Mouse (Mus musculus) embryonic facial prominence, embryonic 15.5 days (tissue): ENCODE measurements around the gene Necab3. TPM values are rescaled to one million over a fixed set of nuclear protein-coding genes. Genes with fewer than 3 reads are reported as not detected.

ENCODE experiments used
- ATAC-seq: fragments of 200-750 bp; cut with Nextera tagmentation; 2 replicates; pipeline ENCODE4 v1.8.0; 2017; ENCODE audit warnings: low read depth, moderate TSS enrichment; ENCODE audit not compliant: insufficient number of reproducible peaks, low FRiP score, low TSS enrichment
- H3K27ac ChIP-seq: fragments of 300-500 bp; sonication (generic); replicated peaks from 2 replicates; pipeline ENCODE4 v1.5.1; 2015; ENCODE audit warnings: mild to moderate bottlenecking, inconsistent platforms
- H3K27me3 ChIP-seq: fragments of 300-500 bp; sonication (generic); 2 replicates; pipeline ENCODE4 v1.6.1; 2015; ENCODE audit warnings: inconsistent platforms
- H3K36me3 ChIP-seq: fragments of 300-500 bp; sonication (generic); 2 replicates; pipeline ENCODE4 v1.6.1; 2015; ENCODE audit warnings: mild to moderate bottlenecking, inconsistent platforms
- H3K4me1 ChIP-seq: fragments of 300-500 bp; sonication (generic); 2 replicates; pipeline ENCODE4 v1.6.1; 2015; ENCODE audit warnings: inconsistent platforms
- H3K4me2 ChIP-seq: fragments of 300-500 bp; sonication (generic); replicated peaks from 2 replicates; pipeline ENCODE4 v1.6.1; 2015; ENCODE audit warnings: mild to moderate bottlenecking, inconsistent platforms
- H3K4me3 ChIP-seq: fragments of 300-500 bp; sonication (generic); replicated peaks from 2 replicates; pipeline ENCODE4 v1.5.1; 2015; ENCODE audit warnings: mild to moderate bottlenecking, inconsistent platforms
- H3K9ac ChIP-seq: fragments of 300-500 bp; sonication (generic); 2 replicates; pipeline ENCODE4 v1.6.1; 2015; ENCODE audit warnings: inconsistent platforms
- H3K9me3 ChIP-seq: fragments of 300-500 bp; sonication (generic); replicated peaks from 2 replicates; pipeline ENCODE4 v1.6.1; 2016; ENCODE audit warnings: inconsistent platforms
- WGBS: fragments of 180-500 bp; shearing (Covaris S2); methylation state at CpG from one replicate; pipeline ENCODE4 v1.1.7; 2015; 5-methylcytosine and 5-hydroxymethylcytosine counted together
- polyA plus RNA-seq: library from polyadenylated mRNA; unstranded; fragments of >200 nt; fragmentation: Nextera tagmentation; extraction: Ambion mirVana; gene quantifications from 2 replicates; pipeline ENCODE4 v1.2.1, GENCODE M21; 2015

The Necab3 gene
- polyA plus RNA-seq, 1 experiment from 2014 or later = 4.3 TPM

GRCm38 (mm10) chr2:154552424-154552907 lies 6.2 kb downstream of the Necab3 start:
- H3K4me3 ChIP-seq = peak overlapping the region; percentile 22
- ATAC-seq = peak; percentile 59

GRCm38 (mm10) chr2:154551927-154552326 lies 6.8 kb downstream of the Necab3 start:
- WGBS = 34% methylated on average over 21 of the region's 21 CpGs
- H3K4me3 ChIP-seq = peak overlapping the region; percentile 22; the same call in 1 of the 2 replicates
- no peaks in the 10 kb centered on the region for H3K36me3 ChIP-seq
- H3K4me1 ChIP-seq = peaks cover 44% of the 10 kb centered on the region
- H3K9ac ChIP-seq = no peak overlapping the region
- peaks cover 7% of the 10 kb centered on the region for H3K27me3 ChIP-seq
- no peaks in the 10 kb centered on the region for H3K9me3 ChIP-seq
- peak overlapping the region; percentile 45 for H3K4me2 ChIP-seq
- H3K27ac ChIP-seq = no peak overlapping the region
- no peak for ATAC-seq

More at GRCm38 (mm10) chr2:154552424-154552907, 6.2 kb downstream of the Necab3 start:
- 28% methylated on average over 27 of the region's 27 CpGs for WGBS
- Histone ChIP-seq H3K36me3 (no peaks in the 10 kb centered on the region), H3K4me1 (peaks cover 49% of the 10 kb centered on the region), H3K27me3 (peaks cover 7% of the 10 kb centered on the region), H3K9me3 (no peaks in the 10 kb centered on the region), H3K27ac (peak overlapping the region; percentile 18; the same call in 1 of the 2 replicates), H3K9ac (no peak overlapping the region), H3K4me2 (peak overlapping the region; percentile 45)

- WGBS = 79% methylated on average over 4 of the region's 4 CpGs
- Histone ChIP-seq H3K9ac (no peak within 1 kb of the TSS), H3K4me1 (peaks cover 43% of the 10 kb centered on the region), H3K27me3 (peaks cover 7% of the 10 kb centered on the region), H3K4me2 (peak within 1 kb of the TSS; percentile 45), H3K4me3 (peak within 1 kb of the TSS; percentile 22), H3K36me3 (no peaks in the 10 kb centered on the region), H3K9me3 (no peaks in the 10 kb centered on the region), H3K27ac (peak within 1 kb of the TSS; percentile 18; the same call in 1 of the 2 replicates)
- no peak for ATAC-seq
These were observed 7.2 kb downstream of the Necab3 start, which contains the start of gene Actl10 for GRCm38 (mm10) chr2:154551476-154551875. Actl10 (plus strand) TSS chr2:154551776.

DNA sequence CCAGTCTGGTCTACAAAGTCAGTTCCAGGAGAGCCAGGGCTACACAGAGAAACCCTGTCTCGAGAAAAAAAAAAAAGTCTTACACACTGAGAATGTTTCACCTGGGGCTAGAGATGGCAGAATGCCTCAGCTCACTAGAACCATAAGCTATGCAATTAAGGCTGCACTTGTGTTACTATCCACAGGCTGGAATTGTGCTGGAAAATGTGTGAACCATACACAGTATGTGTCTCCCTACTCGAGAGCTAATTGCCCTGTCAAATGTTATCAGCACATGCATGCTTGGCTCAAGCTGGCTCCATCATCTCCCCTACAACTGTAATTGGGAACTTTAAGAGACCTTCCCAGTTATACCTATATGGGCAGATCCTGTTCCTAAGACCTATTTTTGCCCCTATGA lies 7.8 kb downstream of the Necab3 start:
- Histone ChIP-seq H3K27ac (no peak overlapping the region), H3K4me1 (peaks cover 43% of the 10 kb centered on the region), H3K9ac (no peak overlapping the region), H3K36me3 (no peaks in the 10 kb centered on the region), H3K9me3 (no peaks in the 10 kb centered on the region), H3K4me2 (no peak overlapping the region), H3K4me3 (no peak overlapping the region), H3K27me3 (peaks cover 7% of the 10 kb centered on the region)
- no peak for ATAC-seq
- WGBS = 69% methylated on average over 2 of the region's 2 CpGs

DNA sequence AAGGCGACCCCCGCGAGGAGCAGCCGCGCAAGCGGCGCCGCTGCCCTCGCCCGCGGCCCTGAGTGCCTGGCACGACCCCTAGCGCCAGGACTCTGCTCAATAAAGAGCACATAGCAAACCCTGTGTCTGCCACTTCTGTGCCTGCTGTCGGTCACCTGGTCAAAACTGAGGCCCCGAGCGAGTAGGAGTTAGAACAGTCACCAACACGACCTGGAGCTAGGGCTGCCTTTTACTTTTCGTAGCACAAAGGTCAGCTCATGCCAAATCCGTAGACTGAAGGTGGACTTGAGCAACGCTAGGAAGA lies 8.9 kb downstream of the Necab3 start:
- H3K27me3 ChIP-seq = peaks cover 7% of the 10 kb centered on the region
- ATAC-seq = no peak
- H3K36me3 ChIP-seq = no peaks in the 10 kb centered on the region
- peaks cover 36% of the 10 kb centered on the region for H3K4me1 ChIP-seq
- no peak overlapping the region for H3K9ac ChIP-seq
- WGBS = 18% methylated on average over 20 of the region's 20 CpGs
- H3K27ac ChIP-seq = no peak overlapping the region
- no peaks in the 10 kb centered on the region for H3K9me3 ChIP-seq
- peak overlapping the region; percentile 48 for H3K4me3 ChIP-seq
- H3K4me2 ChIP-seq = peak overlapping the region; percentile 87

- WGBS = 4% methylated on average over 48 of the region's 48 CpGs
- Histone ChIP-seq H3K4me1 (peaks cover 32% of the 10 kb centered on the region), H3K27me3 (peaks cover 7% of the 10 kb centered on the region), H3K36me3 (no peaks in the 10 kb centered on the region), H3K9me3 (no peaks in the 10 kb centered on the region), H3K4me3 (peak overlapping the region; percentile 48), H3K9ac (no peak overlapping the region; the same call in 1 of the 2 replicates), H3K27ac (no peak overlapping the region), H3K4me2 (peak overlapping the region; percentile 87)
- peak; percentile 58; the same call in 1 of the 2 replicates for ATAC-seq
These were observed 9.4 kb downstream of the Necab3 start for GRCm38 (mm10) chr2:154549127-154549885.

GRCm38 (mm10) chr2:154548688-154549087 lies 10.0 kb downstream of the Necab3 start:
- peaks cover 36% of the 10 kb centered on the region for H3K4me1 ChIP-seq
- H3K27ac ChIP-seq = no peak overlapping the region
- peaks cover 7% of the 10 kb centered on the region for H3K27me3 ChIP-seq
- H3K36me3 ChIP-seq = no peaks in the 10 kb centered on the region
- H3K9me3 ChIP-seq = no peaks in the 10 kb centered on the region
- no peak overlapping the region for H3K4me3 ChIP-seq
- no peak overlapping the region for H3K9ac ChIP-seq
- ATAC-seq = no peak
- WGBS = 58% methylated on average over 3 of the region's 3 CpGs
- H3K4me2 ChIP-seq = peak overlapping the region; percentile 87; the same call in 1 of the 2 replicates

DNA sequence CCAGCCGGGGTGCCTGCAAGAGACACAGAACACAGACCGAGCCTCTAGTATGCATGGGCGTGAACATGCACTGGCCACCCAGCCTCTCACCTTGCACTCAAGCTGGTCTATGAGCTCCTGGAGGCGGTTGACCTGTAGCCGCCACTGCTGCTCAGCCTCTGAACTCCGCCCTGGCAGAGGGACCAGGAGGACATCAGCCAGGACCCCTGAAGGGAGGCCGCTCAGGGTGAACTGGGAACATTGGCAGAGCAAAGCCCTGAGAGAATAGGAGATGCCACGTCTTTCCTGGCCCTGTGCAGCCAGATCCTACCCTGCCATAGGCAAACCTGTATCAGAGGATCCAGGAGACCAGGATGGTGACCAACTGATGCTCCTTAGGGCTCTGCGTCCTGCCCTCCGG lies 12.0 kb downstream of the Necab3 start, which contains the start of gene 1700003F12Rik:
Gene 1700003F12Rik, plus strand, starts transcription at position 375 of the 400 bp plus-strand sequence.
- Histone ChIP-seq H3K9me3 (no peaks in the 10 kb centered on the region), H3K27ac (no peak within 1 kb of the TSS), H3K36me3 (no peaks in the 10 kb centered on the region), H3K4me3 (no peak within 1 kb of the TSS), H3K4me2 (no peak within 1 kb of the TSS), H3K9ac (no peak within 1 kb of the TSS), H3K4me1 (peaks cover 27% of the 10 kb centered on the region), H3K27me3 (peaks cover 7% of the 10 kb centered on the region)
- ATAC-seq = no peak
- WGBS = 93% methylated on average over 10 of the region's 10 CpGs

GRCm38 (mm10) chr2:154543567-154544347 lies 14.9 kb downstream of the Necab3 start:
- Histone ChIP-seq H3K4me3 (no peak overlapping the region), H3K9me3 (no peaks in the 10 kb centered on the region), H3K9ac (no peak overlapping the region), H3K36me3 (no peaks in the 10 kb centered on the region), H3K27ac (no peak overlapping the region), H3K4me1 (peaks cover 9% of the 10 kb centered on the region; the same call in 1 of the 2 replicates), H3K27me3 (no peaks in the 10 kb centered on the region), H3K4me2 (no peak overlapping the region)
- WGBS = 82% methylated on average over 9 of the region's 9 CpGs
- ATAC-seq = no peak

GRCm38 (mm10) chr2:154541630-154542029 lies 17.1 kb downstream of the Necab3 start:
- 71% methylated on average over 2 of the region's 2 CpGs for WGBS
- no peak for ATAC-seq
- Histone ChIP-seq H3K36me3 (0 out of 2 replicates have a peak, but pooled peaks cover under 1% of the 10 kb centered on the region), H3K4me2 (no peak overlapping the region), H3K9ac (no peak overlapping the region), H3K27ac (no peak overlapping the region), H3K9me3 (no peaks in the 10 kb centered on the region), H3K27me3 (no peaks in the 10 kb centered on the region), H3K4me1 (peaks cover 10% of the 10 kb centered on the region; the same call in 1 of the 2 replicates), H3K4me3 (no peak overlapping the region)

DNA sequence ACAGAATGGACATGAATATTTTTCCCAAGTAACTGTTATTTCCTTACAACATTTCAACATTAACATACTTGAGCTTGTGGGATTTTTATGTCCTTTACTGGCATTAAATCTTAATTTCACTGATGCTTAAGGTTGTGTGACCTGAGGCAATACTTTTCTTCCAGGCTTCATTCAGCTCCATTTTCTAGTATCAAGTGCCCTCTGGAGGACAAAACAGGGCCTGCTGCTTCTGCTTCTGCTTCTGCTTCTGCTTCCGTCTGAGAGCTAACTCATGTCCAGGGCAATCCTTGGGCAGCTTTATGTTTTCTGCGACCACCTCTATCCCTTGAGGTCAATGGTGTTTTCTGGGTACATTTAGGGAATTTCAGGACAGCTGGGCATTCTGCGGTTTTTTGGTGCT lies 19.0 kb downstream of the Necab3 start:
- Histone ChIP-seq H3K4me2 (no peak overlapping the region), H3K9ac (no peak overlapping the region), H3K9me3 (no peaks in the 10 kb centered on the region), H3K4me3 (no peak overlapping the region), H3K4me1 (peaks cover 10% of the 10 kb centered on the region; the same call in 1 of the 2 replicates), H3K36me3 (peaks cover 19% of the 10 kb centered on the region), H3K27me3 (no peaks in the 10 kb centered on the region), H3K27ac (no peak overlapping the region)
- ATAC-seq = no peak
- WGBS = 73% methylated on average over 3 of the region's 3 CpGs
